Comparison of ENCODE assay signal across 8 mouse cellular contexts in genomic region chr10:122794187-122794850, GRCm38 (mm10).
DNase-seq lines count a peak whose midpoint lies in the region; ATAC-seq and TF ChIP-seq lines count a peak whose summit lies in the region.

No protein-coding gene starts in this region.

- DNase-seq in Patski (ENCODE audit: low read depth, low spot score), result no peak
- peak; percentile 64 for DNase-seq in cerebellum, adult 8-10 months
- DNase-seq in forelimb bud, embryonic 11.5 days (ENCODE audit: low read depth, low spot score), result peak; percentile 84
- DNase-seq in layer of hippocampus, adult 9-11 months, result peak; percentile 61
- DNase-seq in lung, postnatal 36 days, result peak; percentile 87
- DNase-seq in retina, postnatal 7 days (ENCODE audit: low read depth, low spot score), result peak; percentile 73
- DNase-seq in urinary bladder, postnatal 25 days (ENCODE audit: low spot score), result peak; percentile 62

- CTCF ChIA-PET in Patski (lab: Charles Lee), result interaction anchor here (0.6 to 1.9 kb wide), 4 partner anchors 206 to 241 kb away, joined by 3 to 5 read pairs (median 4); no protein-coding TSS in a partner anchor

- peak; percentile 73 for ATAC-seq in Patski
- ATAC-seq in hematopoietic stem cell, adult 5-6 weeks (replicated peaks in 1 of 2; ENCODE audit: insufficient read depth in 1 of 2, low FRiP score in 2 of 2, low TSS enrichment in 1 of 2, low read depth in 1 of 2, poor library complexity in 2 of 2, severe bottlenecking in 2 of 2), result peak; percentile 91 to 93

- POLR2A ChIA-PET in Patski (lab: Charles Lee), result no interaction called here

- in situ Hi-C loops in Patski (cut with MboI; ENCODE audit: low pct_unique_long_range_greater_than_20kb), result loop anchor here (25.0 kb wide), 1 partner anchor 682 kb away; no protein-coding TSS in a partner anchor

- TF ChIP-seq CTCF in Patski (IDR thresholded peaks at IDR 0.05), result peak; percentile 79

- H3K27me3 ChIP-seq in Patski, result no peaks in the 10 kb centered on the region
